Mouse (Mus musculus): ENCODE measurements around the gene Ubox5.

DNA sequence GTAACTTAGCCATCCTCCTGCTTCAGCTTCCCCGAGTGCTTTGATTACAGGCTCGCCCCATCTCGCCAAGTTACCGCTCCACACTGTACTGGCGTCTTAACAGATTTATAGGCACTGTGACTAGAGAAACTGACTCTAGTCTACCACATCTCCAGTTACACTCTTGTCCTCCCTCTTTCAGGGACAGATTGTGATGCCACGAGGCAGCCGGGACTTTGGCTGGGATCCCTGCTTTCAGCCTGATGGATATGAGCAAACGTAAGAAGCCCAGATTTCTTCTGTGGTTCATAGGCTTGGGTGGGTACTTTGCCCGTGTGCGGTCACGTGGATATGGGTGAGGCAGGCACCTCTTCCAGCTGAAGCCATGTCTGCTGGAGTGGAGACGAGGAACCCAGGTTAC lies 49.3 kb upstream of the Ubox5 start:
- TF ChIP-seq GATA1 (IDR thresholded peaks at IDR 0.05; ENCODE audit: borderline replicate concordance, low read length) (no peak), FLI1 (IDR thresholded peaks at IDR 0.05; ENCODE audit: low read length) (no peak)

All from megakaryocyte, embryonic 14.5 days (primary cell).